Comparison of ENCODE assay signal across 8 mouse cellular contexts in the genomic region with DNA sequence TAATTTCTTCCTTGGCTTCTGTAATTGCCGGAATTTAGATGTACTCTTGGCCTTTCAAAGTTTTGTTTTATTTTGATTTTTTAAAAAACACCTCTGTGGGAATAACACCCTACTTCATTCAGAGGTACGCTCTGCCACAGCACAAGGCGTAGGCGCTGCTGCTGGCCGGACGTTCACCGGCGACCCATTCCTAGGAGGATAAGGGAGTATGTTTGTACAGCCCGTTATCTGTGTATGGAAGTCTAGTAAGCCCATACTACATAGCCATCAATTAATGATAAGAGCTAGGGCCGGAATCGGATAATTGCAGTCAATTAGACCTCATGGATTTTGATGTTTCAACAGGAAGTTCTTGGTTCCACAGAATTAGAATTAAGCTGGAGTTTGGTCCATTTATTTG. TPM values are rescaled to one million over a fixed set of nuclear protein-coding genes. Genes with fewer than 3 reads are reported as not detected.
A peak's percentile ranks its signal among the peaks of the same experiment; 100 is the strongest.
DNase-seq lines count a peak whose midpoint lies in the region; ATAC-seq and TF ChIP-seq lines count a peak whose summit lies in the region.

No protein-coding gene starts in this region.

- peaks cover 0 to 2% of the 10 kb centered on the region in 2 experiments; a peak in 3 of 4 replicates for H3K4me1 ChIP-seq in ES-E14 (ENCODE audit: control insufficient read depth in 2 of 2, insufficient read depth in 2 of 2, low read length in 2 of 2, poor library complexity in 1 of 2)
- peaks cover 11% of the 10 kb centered on the region for H3K4me1 ChIP-seq in forebrain, embryonic 10.5 days
- 0 out of 2 replicates have a peak, but pooled peaks cover 3% of the 10 kb centered on the region for H3K4me1 ChIP-seq in intestine, embryonic 14.5 days (replicated peaks; ENCODE audit: control insufficient read depth, insufficient read depth, low read length)
- H3K4me1 ChIP-seq in stomach, postnatal 0 days (replicated peaks; ENCODE audit: control insufficient read depth, insufficient read depth) = no peaks in the 10 kb centered on the region

- DNase-seq in cerebellum, adult 18-20 months = peak; percentile 11 to 35
- DNase-seq in cerebellum, adult 11-12 months = no peak
- no peak for DNase-seq in ES-E14 (ENCODE audit: low read depth, low spot score)
- DNase-seq in forebrain, embryonic 10.5 days (ENCODE audit: extremely low spot score, low spot score) = no peak
- peak; percentile 54 for DNase-seq in intestine, embryonic 14.5 days (ENCODE audit: low spot score)
- peak; percentile 11 for DNase-seq in lung, postnatal 14 days
- peak; percentile 33 for DNase-seq in stomach, postnatal 0 days (ENCODE audit: low spot score)
- DNase-seq in layer of hippocampus, adult 11-12 months (ENCODE audit: low spot score) = no peak

- peak overlapping the region; percentile 97 for H3K9ac ChIP-seq in ES-E14 (ENCODE audit: insufficient read depth, low read depth, low read length, poor library complexity, severe bottlenecking)
- peak overlapping the region; percentile 90 for H3K9ac ChIP-seq in intestine, embryonic 14.5 days (ENCODE audit: low read length)
- H3K9ac ChIP-seq in stomach, postnatal 0 days (ENCODE audit: low read length) = peak overlapping the region; percentile 89

- WGBS in forebrain, embryonic 10.5 days = 3% methylated on average over 11 of the region's 11 CpGs
- WGBS in intestine, embryonic 14.5 days = 1% methylated on average over 11 of the region's 11 CpGs
- under 1% methylated on average over 11 of the region's 11 CpGs for WGBS in stomach, postnatal 0 days

- peaks cover 6% of the 10 kb centered on the region for H3K36me3 ChIP-seq in ES-E14 (ENCODE audit: control insufficient read depth, insufficient read depth, low read length, poor library complexity, severe bottlenecking)
- peaks cover 38% of the 10 kb centered on the region for H3K36me3 ChIP-seq in forebrain, embryonic 10.5 days (replicated peaks)
- peaks cover 34% of the 10 kb centered on the region for H3K36me3 ChIP-seq in intestine, embryonic 14.5 days (ENCODE audit: control insufficient read depth, insufficient read depth, low read length)
- H3K36me3 ChIP-seq in stomach, postnatal 0 days (ENCODE audit: control insufficient read depth, insufficient read depth, low read length) = peaks cover 2% of the 10 kb centered on the region; the same call in 1 of the 2 replicates

- in situ Hi-C loops in ES-E14 (cut with MboI; ENCODE audit: low sequenced_read_pairs in 2 of 2, unreplicated experiment in 2 of 2) = no loop called here

- peak overlapping the region; percentile 92 to 99 for H3K4me3 ChIP-seq in ES-E14 (ENCODE audit: insufficient read depth in 1 of 2, low read depth in 1 of 2, low read length in 2 of 2, poor library complexity in 1 of 2, severe bottlenecking in 1 of 2)
- H3K4me3 ChIP-seq in forebrain, embryonic 10.5 days = peak overlapping the region; percentile 98
- peak overlapping the region; percentile 97 for H3K4me3 ChIP-seq in intestine, embryonic 14.5 days (ENCODE audit: low read depth, low read length)
- H3K4me3 ChIP-seq in stomach, postnatal 0 days (ENCODE audit: low read depth, low read length) = peak overlapping the region; percentile 97

- TF ChIP-seq EP300 in stomach, postnatal 0 days (optimal IDR thresholded peaks at IDR 0.05) = no peak

- no peaks in the 10 kb centered on the region for H3K27me3 ChIP-seq in forebrain, embryonic 10.5 days (ENCODE audit: poor library complexity, severe bottlenecking)
- H3K27me3 ChIP-seq in intestine, embryonic 14.5 days (replicated peaks; ENCODE audit: control insufficient read depth, insufficient read depth, low read length) = no peaks in the 10 kb centered on the region
- no peaks in the 10 kb centered on the region for H3K27me3 ChIP-seq in stomach, postnatal 0 days (ENCODE audit: control insufficient read depth, insufficient read depth, low read length)

- no peak overlapping the region for H3K27ac ChIP-seq in ES-E14 (ENCODE audit: insufficient read depth, low read depth, low read length, poor library complexity, severe bottlenecking)
- peak overlapping the region; percentile 96 for H3K27ac ChIP-seq in forebrain, embryonic 10.5 days
- peak overlapping the region; percentile 76 for H3K27ac ChIP-seq in intestine, embryonic 14.5 days (ENCODE audit: low read depth)
- peak overlapping the region; percentile 89 for H3K27ac ChIP-seq in stomach, postnatal 0 days (replicated peaks)

- peak; percentile 61; the same call in 1 of the 2 replicates for ATAC-seq in intestine, embryonic 14.5 days (replicated peaks; ENCODE audit: low FRiP score, low TSS enrichment, low read depth)
- peak; percentile 56; the same call in 1 of the 2 replicates for ATAC-seq in stomach, postnatal 0 days (ENCODE audit: low FRiP score, low TSS enrichment)

- H3K4me2 ChIP-seq in intestine, embryonic 14.5 days (ENCODE audit: low read length) = peak overlapping the region; percentile 59
- peak overlapping the region; percentile 73 for H3K4me2 ChIP-seq in stomach, postnatal 0 days (replicated peaks; ENCODE audit: low read depth)

- no peaks in the 10 kb centered on the region for H3K9me3 ChIP-seq in ES-E14 (ENCODE audit: control insufficient read depth, insufficient read depth, low read depth, low read length)
- H3K9me3 ChIP-seq in forebrain, embryonic 10.5 days = no peaks in the 10 kb centered on the region
- no peaks in the 10 kb centered on the region for H3K9me3 ChIP-seq in intestine, embryonic 14.5 days (ENCODE audit: control insufficient read depth, low read length)
- no peaks in the 10 kb centered on the region for H3K9me3 ChIP-seq in stomach, postnatal 0 days (ENCODE audit: control insufficient read depth, low read length)

- TF ChIP-seq CTCF in stomach, postnatal 0 days (IDR thresholded peaks at IDR 0.05; ENCODE audit: low read depth) = no peak

TF ChIP-seq in ES-E14, 5 proteins besides CTCF, POLR2A, EP300 and RAD21:
- TF ChIP-seq MAFK (IDR thresholded peaks at IDR 0.05; ENCODE audit: insufficient read depth, low read depth, low read length) (no peak), ZNF384 (IDR thresholded peaks at IDR 0.05; ENCODE audit: low read depth, low read length) (no peak), ZC3H11A (IDR thresholded peaks at IDR 0.05; ENCODE audit: borderline replicate concordance, low read depth, low read length) (no peak)

RNA-seq across cellular contexts. Expression of a gene that starts 0.5 kb away (rescaled TPM):
- 22.3 and 23.7 TPM in 2 replicates for total RNA-seq in ES-E14 (2012; rRNA removed)
- 46.0 and 46.7 TPM in 2 replicates for polyA plus RNA-seq in forebrain, embryonic 10.5 days (2016; fragmentation: Nextera tagmentation; extraction: Ambion mirVana)
- polyA plus RNA-seq in intestine, embryonic 14.5 days (2014; fragmentation: Nextera tagmentation; extraction: Ambion mirVana) = 27.8 and 31.0 TPM in 2 replicates
- 28.8 and 31.8 TPM in 2 replicates for polyA plus RNA-seq in stomach, postnatal 0 days (2015; fragmentation: Nextera tagmentation; extraction: Ambion mirVana)

RNA-seq across cellular contexts. Expression of a gene that starts 18.6 kb away (rescaled TPM):
- 41.1 and 55.5 TPM in 2 replicates for total RNA-seq in ES-E14 (2012; rRNA removed)
- 51.7 and 52.9 TPM in 2 replicates for polyA plus RNA-seq in forebrain, embryonic 10.5 days (2016; fragmentation: Nextera tagmentation; extraction: Ambion mirVana)
- polyA plus RNA-seq in intestine, embryonic 14.5 days (2014; fragmentation: Nextera tagmentation; extraction: Ambion mirVana) = 51.3 and 51.5 TPM in 2 replicates
- 17.8 and 18.8 TPM in 2 replicates for polyA plus RNA-seq in stomach, postnatal 0 days (2015; fragmentation: Nextera tagmentation; extraction: Ambion mirVana)

Comparison
In these comparisons a context has a peak if more than half of its experiments do, and no peak if none do; other contexts are left out.
1. DNase-seq: peak in cerebellum, adult 18-20 months (2 of 2), intestine, embryonic 14.5 days (single experiment), lung, postnatal 14 days (single experiment) and stomach, postnatal 0 days (single experiment); none in cerebellum, adult 11-12 months (single experiment), ES-E14 (single experiment), forebrain, embryonic 10.5 days (single experiment) and layer of hippocampus, adult 11-12 months (single experiment).
2. Peak in every context shown above with its lines, with median percentiles within 50 percentile points of each other: H3K4me3 ChIP-seq and H3K9ac ChIP-seq.